Mouse (Mus musculus) 416B (cell line): Measurements from ENCODE around the gene Cdc7.
A peak's percentile ranks its signal among the peaks of the same experiment; 100 is the strongest.

Experiments
- DNase-seq: peaks from one replicate; pipeline ENCODE4 v3.0.0; 2011; ENCODE audit warnings: low read depth

Cdc7 gene

DNA sequence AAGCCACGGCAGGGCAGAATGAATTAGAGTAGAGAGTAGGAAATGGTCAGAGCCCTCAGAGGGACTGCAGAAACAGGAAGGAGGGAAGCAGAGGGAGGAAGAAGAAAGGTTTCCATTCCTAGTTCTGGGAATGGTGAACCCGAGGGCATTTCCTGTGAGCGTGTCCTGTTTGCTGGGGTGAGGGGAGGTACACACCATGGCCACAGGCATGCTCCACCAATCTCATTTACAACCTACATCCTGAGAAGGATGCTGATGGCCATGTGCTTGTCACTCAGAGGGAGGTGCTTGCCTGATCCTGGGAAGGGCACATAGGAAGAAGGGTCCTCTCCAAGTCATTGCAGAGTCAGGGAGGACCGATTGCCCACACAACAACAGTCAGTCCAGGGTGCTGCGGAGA lies 59.8 kb downstream of the Cdc7 start:
- no peak for DNase-seq

DNA sequence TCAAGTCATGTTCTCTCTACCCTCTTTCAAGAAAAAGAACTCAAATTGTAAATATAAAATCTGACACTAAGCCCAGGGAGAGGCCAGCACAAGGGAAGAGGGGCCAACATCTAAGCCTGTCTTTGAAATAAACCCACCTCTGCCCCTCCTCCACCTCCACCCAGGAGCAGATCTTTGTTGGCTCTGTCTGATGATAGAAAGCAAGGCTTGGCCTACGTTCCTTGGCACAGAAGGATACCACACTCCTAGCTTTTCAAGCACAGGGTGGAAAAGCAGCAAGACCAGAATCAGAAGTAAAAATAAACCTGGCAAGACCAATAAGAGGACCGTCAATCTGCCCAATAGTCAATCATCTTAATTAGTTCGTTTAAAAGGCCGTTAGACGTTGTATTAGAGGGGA lies 61.2 kb downstream of the Cdc7 start:
- no peak for DNase-seq

DNA sequence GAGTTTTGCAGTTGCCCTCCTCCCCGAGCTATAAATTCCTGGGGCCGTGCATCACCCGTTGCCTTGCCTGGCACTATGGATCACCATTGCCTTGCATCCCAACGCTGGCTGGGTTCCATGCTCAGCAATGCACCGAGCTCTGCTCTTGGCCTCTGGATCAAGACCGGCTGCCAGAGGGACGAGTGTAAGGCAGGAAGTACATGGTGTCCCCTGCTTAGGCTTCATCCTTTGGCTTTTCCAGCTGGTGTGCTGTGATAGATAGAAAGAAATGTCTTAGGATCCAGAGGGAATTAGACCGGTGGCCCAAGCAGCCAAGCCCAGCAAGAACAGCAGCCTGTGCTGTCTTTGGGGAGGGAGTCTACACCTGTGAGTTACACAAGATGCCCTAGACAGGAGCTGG lies 61.7 kb downstream of the Cdc7 start:
- no peak for DNase-seq

DNA sequence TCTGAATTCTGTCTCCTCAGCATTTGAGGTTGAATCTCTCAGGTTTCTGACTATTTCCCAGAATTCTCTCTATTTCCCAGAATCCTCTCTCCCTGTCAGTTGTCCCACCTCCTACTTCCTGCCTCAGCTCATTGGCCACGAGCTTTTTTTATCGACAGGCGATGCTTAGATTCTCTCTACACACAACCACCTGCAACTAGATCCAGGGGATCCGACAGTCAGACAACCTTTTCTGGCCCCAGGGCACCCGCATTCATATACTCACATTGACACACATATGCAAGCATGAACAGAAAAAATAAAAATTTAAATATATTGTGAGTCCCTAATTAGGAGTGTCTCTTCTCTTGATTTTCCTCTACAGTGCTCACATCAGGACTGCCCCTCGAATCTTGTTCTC lies 63.5 kb downstream of the Cdc7 start:
- DNase-seq, result no peak

DNA sequence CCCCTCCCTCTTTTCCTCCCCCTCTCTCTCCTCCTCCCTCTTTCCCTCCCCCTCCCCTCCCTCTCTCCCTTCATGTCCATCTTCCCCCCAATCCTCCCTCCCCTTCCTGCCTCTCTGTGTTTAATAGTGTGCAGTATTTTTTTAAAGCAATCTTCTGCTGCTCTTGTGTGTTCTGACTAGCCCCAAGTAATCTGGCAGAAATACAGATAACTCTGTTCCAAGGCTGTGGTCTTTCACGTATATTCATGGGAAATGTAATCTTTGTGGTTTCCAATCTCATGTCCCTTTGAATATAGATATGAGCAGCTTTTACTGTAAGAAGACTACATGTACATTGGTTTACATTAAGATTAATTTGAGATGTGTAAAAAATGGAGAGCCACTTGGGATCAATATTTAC lies 64.4 kb downstream of the Cdc7 start:
- DNase-seq, result no peak

DNA sequence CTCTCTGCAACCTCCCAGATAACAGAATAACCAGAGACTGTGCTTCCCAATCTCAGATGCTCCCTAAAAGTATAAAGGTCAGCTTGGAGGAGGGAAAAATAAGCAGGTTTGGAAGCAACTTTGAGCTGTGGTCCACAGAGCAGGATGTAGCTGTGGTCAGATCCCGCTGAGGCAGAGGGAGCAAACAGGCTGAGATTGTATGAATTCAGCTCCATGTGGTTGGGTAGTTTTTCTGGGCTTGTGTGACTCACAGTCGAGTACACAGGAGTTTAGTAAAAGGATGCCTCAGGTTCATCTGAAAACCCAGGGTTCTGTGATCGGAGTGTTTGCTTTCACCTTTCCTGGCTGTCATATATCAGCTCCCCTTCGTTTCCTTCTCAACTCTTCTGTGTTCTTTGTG lies 65.7 kb downstream of the Cdc7 start:
- peak; percentile 18 for DNase-seq

DNA sequence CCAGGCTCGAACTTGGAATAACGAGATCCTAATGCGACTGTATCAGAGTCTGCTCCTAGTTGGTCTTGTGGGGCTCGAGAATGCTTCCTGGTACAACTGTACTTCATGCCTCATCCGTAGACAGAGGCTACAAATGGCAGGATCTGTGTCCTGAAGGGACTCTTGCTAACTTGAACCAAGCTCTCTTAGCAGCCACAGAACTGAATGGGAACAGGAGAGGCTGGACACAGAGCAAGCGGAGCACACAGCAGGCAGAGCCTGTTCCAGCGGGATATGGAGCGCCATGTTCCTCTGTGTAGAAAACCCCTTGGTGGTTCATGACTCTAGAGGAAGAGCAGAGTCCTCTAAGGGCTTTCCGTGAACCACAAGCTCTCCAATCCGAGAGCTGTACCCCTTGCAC lies 66.7 kb downstream of the Cdc7 start:
- no peak for DNase-seq
